Mouse (Mus musculus): ENCODE data around the gene Hacd1.

- TF ChIP-seq CTCF (IDR thresholded peaks at IDR 0.05; ENCODE audit: borderline replicate concordance, extremely low read depth, insufficient read depth, insufficient read length): no peak
- no peak for TF ChIP-seq POLR2A (IDR thresholded peaks at IDR 0.05; ENCODE audit: borderline replicate concordance, extremely low read depth, insufficient read depth, insufficient read length, poor library complexity, severe bottlenecking)
Observed at GRCm38 (mm10) chr2:14065704-14066650, 10.0 kb upstream of the Hacd1 start.
